Mouse (Mus musculus) stomach, embryonic 16.5 days (tissue): ENCODE data around the gene Scgb1a1. TPM values are rescaled to one million over a fixed set of nuclear protein-coding genes. Genes with fewer than 3 reads are reported as not detected.

ENCODE experiments used
- ATAC-seq: fragments of 200-750 bp; cut with Nextera tagmentation; 2 replicates; pipeline ENCODE4 v1.8.0; 2017; ENCODE audit warnings: moderate number of reproducible peaks, moderate TSS enrichment; ENCODE audit not compliant: insufficient read depth, low FRiP score
- H3K27ac ChIP-seq: fragments of 300-500 bp; sonication (generic); 2 replicates; pipeline ENCODE4 v1.5.1; 2014; ENCODE audit warnings: low read length
- H3K27me3 ChIP-seq: fragments of 300-500 bp; sonication (generic); 2 replicates; pipeline ENCODE4 v1.6.1; 2014; ENCODE audit warnings: low read length, control low read depth, mixed read lengths; ENCODE audit not compliant: control insufficient read depth, insufficient read depth
- H3K36me3 ChIP-seq: fragments of 300-500 bp; sonication (generic); 2 replicates; pipeline ENCODE4 v1.6.1; 2014; ENCODE audit warnings: low read length; ENCODE audit not compliant: control insufficient read depth, insufficient read depth
- H3K4me1 ChIP-seq: fragments of 300-500 bp; sonication (generic); 2 replicates; pipeline ENCODE4 v1.6.1; 2014; ENCODE audit warnings: low read length, control low read depth, mixed read lengths; ENCODE audit not compliant: control insufficient read depth, insufficient read depth
- H3K4me2 ChIP-seq: fragments of 300-500 bp; sonication (generic); 2 replicates; pipeline ENCODE4 v1.6.1; 2014; ENCODE audit warnings: low read depth, low read length, mixed read lengths
- H3K4me3 ChIP-seq: fragments of 300-500 bp; sonication (generic); replicated peaks from 2 replicates; pipeline ENCODE4 v1.5.1; 2014; ENCODE audit warnings: mild to moderate bottlenecking, low read length
- H3K9ac ChIP-seq: fragments of 300-500 bp; sonication (generic); 2 replicates; pipeline ENCODE4 v1.6.1; 2014; ENCODE audit warnings: low read length
- H3K9me3 ChIP-seq: fragments of 300-500 bp; sonication (generic); replicated peaks from 2 replicates; pipeline ENCODE4 v1.6.1; 2016; ENCODE audit warnings: low read length, control low read depth; ENCODE audit not compliant: control insufficient read depth
- WGBS: fragments of 180-500 bp; shearing (Covaris S2); extraction: QIAGEN DNeasy Blood & Tissue Kit; methylation state at CpG from one replicate; pipeline ENCODE4 v1.1.7; 2014; 5-methylcytosine and 5-hydroxymethylcytosine counted together
- polyA plus RNA-seq: library from polyadenylated mRNA; unstranded; fragments of >200 nt; fragmentation: Nextera tagmentation; extraction: Ambion mirVana; gene quantifications from 2 replicates; pipeline ENCODE4 v1.2.1, GENCODE M21; 2015

Gene Scgb1a1
- polyA plus RNA-seq, 1 experiment from 2014 or later = 0.75 TPM

GRCm38 (mm10) chr19:9074424-9074823 is 13.3 kb downstream of the Scgb1a1 start:
- H3K4me3 ChIP-seq = no peak overlapping the region
- H3K9ac ChIP-seq = no peak overlapping the region
- H3K4me1 ChIP-seq = peaks cover 42% of the 10 kb centered on the region
- H3K27me3 ChIP-seq = no peaks in the 10 kb centered on the region
- no peaks in the 10 kb centered on the region for H3K9me3 ChIP-seq
- ATAC-seq = no peak
- 59% methylated on average over 4 of the region's 4 CpGs for WGBS
- no peaks in the 10 kb centered on the region for H3K36me3 ChIP-seq
- no peak overlapping the region for H3K4me2 ChIP-seq
- H3K27ac ChIP-seq = peak overlapping the region; percentile 65

GRCm38 (mm10) chr19:9073776-9074411 is 13.9 kb downstream of the Scgb1a1 start:
- Histone ChIP-seq H3K9me3 (no peaks in the 10 kb centered on the region), H3K36me3 (no peaks in the 10 kb centered on the region), H3K4me3 (no peak overlapping the region), H3K4me2 (no peak overlapping the region), H3K27ac (peak overlapping the region; percentile 65), H3K9ac (no peak overlapping the region), H3K4me1 (peaks cover 43% of the 10 kb centered on the region), H3K27me3 (no peaks in the 10 kb centered on the region)
- 56% methylated on average over 12 of the region's 12 CpGs for WGBS
- no peak for ATAC-seq

DNA sequence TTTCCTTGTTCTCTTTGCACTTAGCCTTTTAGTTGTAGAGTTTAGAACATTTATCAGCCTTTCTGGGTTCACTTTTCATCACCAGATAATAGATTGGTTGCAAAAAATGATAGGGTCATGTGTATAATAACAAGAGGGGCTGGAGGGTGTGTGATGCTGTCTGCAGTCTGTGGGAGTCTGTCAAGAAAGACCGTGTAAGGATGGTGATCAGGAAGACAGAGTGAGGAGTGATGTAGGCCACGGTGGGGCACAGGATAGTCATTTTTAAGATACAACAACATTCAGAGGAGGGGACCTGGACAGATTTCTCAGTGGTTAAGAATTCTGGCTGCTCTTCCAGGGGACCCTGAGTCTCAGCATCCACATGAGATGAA is 15.6 kb downstream of the Scgb1a1 start:
- no peak overlapping the region for H3K9ac ChIP-seq
- H3K4me3 ChIP-seq = no peak overlapping the region
- H3K27ac ChIP-seq = peak overlapping the region; percentile 91
- H3K27me3 ChIP-seq = no peaks in the 10 kb centered on the region
- H3K4me2 ChIP-seq = no peak overlapping the region
- ATAC-seq = no peak
- H3K9me3 ChIP-seq = no peaks in the 10 kb centered on the region
- no peaks in the 10 kb centered on the region for H3K36me3 ChIP-seq
- WGBS = 56% methylated on average over 2 of the region's 2 CpGs
- H3K4me1 ChIP-seq = peaks cover 48% of the 10 kb centered on the region

DNA sequence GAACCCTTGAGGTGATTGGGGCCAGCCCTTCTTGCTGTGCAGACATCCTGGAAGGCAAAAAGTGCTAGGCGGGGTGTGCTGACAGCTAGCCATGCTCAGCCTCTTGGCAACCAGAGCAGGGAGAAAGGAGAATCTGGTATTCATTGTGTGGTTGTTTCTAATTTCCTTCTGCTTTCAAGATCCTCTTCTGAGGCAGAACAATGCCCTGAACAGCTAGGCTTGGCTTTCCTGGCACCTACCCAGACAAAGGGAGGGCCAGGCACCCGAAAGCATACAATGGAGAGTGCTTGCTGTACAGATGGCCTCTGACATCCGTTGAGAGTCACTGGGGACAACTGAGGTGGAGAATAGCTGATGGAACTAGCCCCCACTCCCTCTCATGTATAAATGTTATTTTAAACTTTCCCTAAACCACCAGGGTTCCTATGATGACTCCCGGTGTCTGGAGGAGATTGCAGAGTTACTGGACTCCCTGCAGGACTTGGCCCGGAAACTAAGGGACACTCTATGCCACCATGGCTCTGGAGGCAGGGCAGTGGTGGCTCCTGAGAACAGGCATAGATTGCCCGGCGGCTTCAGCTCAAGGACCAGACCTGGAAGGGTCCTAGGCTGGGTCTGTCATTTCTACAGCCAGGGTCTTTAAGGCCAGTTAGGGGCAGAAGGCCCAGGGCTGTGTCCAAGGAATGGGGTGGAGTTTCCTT is 16.2 kb downstream of the Scgb1a1 start:
- no peaks in the 10 kb centered on the region for H3K9me3 ChIP-seq
- 47% methylated on average over 7 of the region's 7 CpGs for WGBS
- no peak overlapping the region for H3K4me2 ChIP-seq
- ATAC-seq = peak; percentile 45; the same call in 1 of the 2 replicates
- peaks cover 50% of the 10 kb centered on the region for H3K4me1 ChIP-seq
- H3K27ac ChIP-seq = peak overlapping the region; percentile 91
- no peak overlapping the region for H3K9ac ChIP-seq
- no peak overlapping the region for H3K4me3 ChIP-seq
- no peaks in the 10 kb centered on the region for H3K27me3 ChIP-seq
- H3K36me3 ChIP-seq = no peaks in the 10 kb centered on the region

- H3K4me1 ChIP-seq = peaks cover 61% of the 10 kb centered on the region
- H3K4me2 ChIP-seq = 0 out of 2 replicates have a peak overlapping the region, but pooled peaks have one; percentile 1
- no peaks in the 10 kb centered on the region for H3K36me3 ChIP-seq
These were observed 17.4 kb downstream of the Scgb1a1 start for GRCm38 (mm10) chr19:9070316-9070715.

DNA sequence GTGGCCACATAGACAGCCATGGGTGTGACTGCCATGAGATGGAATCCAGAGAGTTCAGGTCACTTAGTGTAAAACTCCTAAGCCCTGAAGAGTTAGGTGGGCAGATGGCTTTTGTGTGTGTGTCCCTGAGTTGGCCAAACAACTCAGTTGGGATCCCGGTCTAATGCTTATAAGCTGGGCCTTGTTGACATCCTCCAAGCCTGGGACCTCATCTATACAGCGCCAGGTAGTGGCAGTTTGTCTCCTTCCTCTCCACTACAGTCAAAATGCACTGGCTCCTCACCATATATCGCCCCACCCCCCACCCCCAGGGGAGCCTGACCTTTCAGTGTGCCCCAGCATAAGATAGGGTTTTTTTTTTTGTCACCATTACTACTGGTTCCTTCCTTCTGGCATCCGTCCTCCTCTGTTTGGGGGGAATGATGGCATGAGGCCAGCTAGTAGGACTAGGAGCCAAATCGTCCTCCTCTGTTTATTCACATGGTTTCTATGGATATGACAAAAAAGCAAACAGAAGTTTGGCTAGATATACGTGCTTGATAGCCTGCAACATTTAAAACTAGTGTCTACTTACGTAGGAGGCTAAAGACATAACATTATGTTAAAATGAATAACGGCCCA is 18.0 kb downstream of the Scgb1a1 start:
- 32% methylated on average over 8 of the region's 8 CpGs for WGBS
- Histone ChIP-seq H3K9ac (no peak overlapping the region), H3K4me3 (no peak overlapping the region), H3K4me1 (peaks cover 61% of the 10 kb centered on the region), H3K27ac (peak overlapping the region; percentile 91), H3K9me3 (no peaks in the 10 kb centered on the region), H3K36me3 (no peaks in the 10 kb centered on the region), H3K4me2 (no peak overlapping the region), H3K27me3 (no peaks in the 10 kb centered on the region)
- peak; percentile 29; the same call in 1 of the 2 replicates for ATAC-seq

More at GRCm38 (mm10) chr19:9070316-9070715, 17.4 kb downstream of the Scgb1a1 start:
- no peak overlapping the region for H3K4me3 ChIP-seq
- H3K27me3 ChIP-seq = no peaks in the 10 kb centered on the region
- H3K9me3 ChIP-seq = no peaks in the 10 kb centered on the region
- peak overlapping the region; percentile 91 for H3K27ac ChIP-seq
- peak; percentile 53 for ATAC-seq
- WGBS = 50% methylated on average over 2 of the region's 2 CpGs
- H3K9ac ChIP-seq = 0 out of 2 replicates have a peak overlapping the region, but pooled peaks have one; percentile 37

DNA sequence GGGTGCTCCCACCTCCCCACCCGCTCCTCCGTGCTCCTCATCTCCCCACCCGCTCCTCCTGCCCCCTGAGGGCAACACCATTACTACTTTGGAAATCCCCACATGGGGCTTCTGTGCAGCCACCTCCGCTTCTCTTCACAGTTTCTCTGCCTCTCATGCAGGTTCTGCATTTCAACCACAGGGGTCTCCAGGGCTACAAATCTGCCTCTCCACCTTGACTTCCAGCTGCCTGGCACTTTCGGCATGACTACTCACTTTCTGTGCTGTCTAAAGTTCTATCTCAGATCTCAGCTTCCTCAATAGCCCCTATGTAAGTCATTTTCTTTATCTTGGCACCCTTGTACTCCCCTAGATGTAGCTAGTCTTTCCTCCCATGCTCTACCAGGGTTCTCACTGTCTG is 20.5 kb downstream of the Scgb1a1 start:
- H3K36me3 ChIP-seq = no peaks in the 10 kb centered on the region
- no peaks in the 10 kb centered on the region for H3K27me3 ChIP-seq
- no peak for ATAC-seq
- no peak overlapping the region for H3K9ac ChIP-seq
- no peak overlapping the region for H3K4me2 ChIP-seq
- no peak overlapping the region for H3K4me3 ChIP-seq
- peak overlapping the region; percentile 68; the same call in 1 of the 2 replicates for H3K27ac ChIP-seq
- 81% methylated on average over 5 of the region's 5 CpGs for WGBS
- H3K9me3 ChIP-seq = no peaks in the 10 kb centered on the region
- H3K4me1 ChIP-seq = peaks cover 47% of the 10 kb centered on the region

- H3K4me3 ChIP-seq = no peak overlapping the region
- H3K9ac ChIP-seq = no peak overlapping the region
- no peaks in the 10 kb centered on the region for H3K27me3 ChIP-seq
- peak; percentile 88 for ATAC-seq
- no peak overlapping the region for H3K4me2 ChIP-seq
- H3K27ac ChIP-seq = peak overlapping the region; percentile 87
- peaks cover 33% of the 10 kb centered on the region for H3K4me1 ChIP-seq
- no peaks in the 10 kb centered on the region for H3K36me3 ChIP-seq
- WGBS = 25% methylated on average over 9 of the region's 9 CpGs
- no peaks in the 10 kb centered on the region for H3K9me3 ChIP-seq
These were observed 21.9 kb downstream of the Scgb1a1 start for GRCm38 (mm10) chr19:9065621-9066561.
